Mouse (Mus musculus) thymus, adult 2 months (tissue): Measurements from ENCODE around the gene Alpl.

Source experiments
- CTCF ChIP-seq: fragments of 200-500 bp; IDR thresholded peaks from 2 replicates; pipeline ENCODE4 v1.5.1; 2012; ENCODE audit warnings: mild to moderate bottlenecking, control low read depth, low read length, moderate library complexity, borderline replicate concordance; ENCODE audit not compliant: control insufficient read depth, poor library complexity, insufficient read depth; ENCODE audit errors: extremely low read depth
- POLR2A ChIP-seq: fragments of 200-500 bp; IDR thresholded peaks from 2 replicates; pipeline ENCODE4 v1.6.1; 2012; ENCODE audit warnings: mild to moderate bottlenecking, low read length, control low read depth, moderate library complexity; ENCODE audit not compliant: control insufficient read depth, poor library complexity, insufficient read depth; ENCODE audit errors: extremely low read depth

GRCm38 (mm10) chr4:137739151-137739923 is 56.8 kb downstream of the Alpl start:
- TF ChIP-seq CTCF (no peak), POLR2A (no peak)
